Mouse (Mus musculus): Measurements from ENCODE around the gene Zfp160. TPM values are rescaled to one million over a fixed set of nuclear protein-coding genes. Genes with fewer than 3 reads are reported as not detected.

Zfp160 gene
- polyA plus RNA-seq (2012; rRNA removed): 0.15 and 0.23 TPM in 2 replicates

GRCm38 (mm10) chr17:21008382-21009331 lies at the start of gene Zfp160:
TSS of gene Zfp160 (plus strand) at chr17:21008903.

GRCm38 (mm10) chr17:20996364-20996763 lies 12.3 kb upstream of the Zfp160 start, which contains the start of gene Vmn1r233:
TSS of gene Vmn1r233 (minus strand) at chr17:20996464.

Other genes with a start within 250 kb of the Zfp160 start
- gene Vmn1r228, start 222.7 kb upstream of the Zfp160 start, polyA plus RNA-seq (2012; rRNA removed): not detected in 2 replicates
- gene Vmn1r229, start 197.3 kb upstream of the Zfp160 start, polyA plus RNA-seq (2012; rRNA removed): not detected in 2 replicates
- not detected in 2 replicates for gene Vmn1r230, start 168.5 kb upstream of the Zfp160 start, polyA plus RNA-seq (2012; rRNA removed)
- gene Vmn1r231, start 103.8 kb upstream of the Zfp160 start, polyA plus RNA-seq (2012; rRNA removed): not detected in 2 replicates
- not detected in 2 replicates for gene Vmn1r232, start 89.2 kb upstream of the Zfp160 start, polyA plus RNA-seq (2012; rRNA removed)
- 75.5 and 93.1 TPM in 2 replicates for gene Ppp2r1a, start 63.6 kb upstream of the Zfp160 start, polyA plus RNA-seq (2012; rRNA removed)
- not detected in 2 replicates for gene Vmn1r233, start 12.4 kb upstream of the Zfp160 start, polyA plus RNA-seq (2012; rRNA removed)
- not detected in 2 replicates for gene Vmn1r234, start 217.2 kb downstream of the Zfp160 start, polyA plus RNA-seq (2012; rRNA removed)
- not detected in 2 replicates for gene Vmn1r235, start 247.5 kb downstream of the Zfp160 start, polyA plus RNA-seq (2012; rRNA removed)

Data from stomach, adult 2 months (tissue).